Mouse (Mus musculus) testis, adult 2 months (tissue): Measurements from ENCODE around the gene Col25a1.

Experiments used
- CTCF ChIP-seq: fragments of 200-500 bp; IDR thresholded peaks from 2 replicates; pipeline ENCODE4 v1.5.1; 2012; ENCODE audit warnings: low read depth, mild to moderate bottlenecking, inconsistent platforms, low read length, moderate library complexity; ENCODE audit not compliant: control insufficient read depth, insufficient read depth, insufficient replicate concordance
- POLR2A ChIP-seq: fragments of 200-500 bp; IDR thresholded peaks from 2 replicates; pipeline ENCODE4 v1.6.1; 2012; ENCODE audit warnings: low read depth, mild to moderate bottlenecking, inconsistent platforms, low read length, moderate library complexity; ENCODE audit not compliant: control insufficient read depth

- TF ChIP-seq CTCF (no peak), POLR2A (no peak)
These were observed 41.5 kb downstream of the Col25a1 start for GRCm38 (mm10) chr3:130172764-130173163.
